Mouse (Mus musculus) ovary, adult 2 months (tissue): Measurements from ENCODE around the gene Hspg2. TPM values are rescaled to one million over a fixed set of nuclear protein-coding genes. Genes with fewer than 3 reads are reported as not detected.

Experiments used
- polyA plus RNA-seq: library from polyadenylated mRNA; depleted of rRNA; stranded (reverse); fragments of >200 nt; gene quantifications from 2 replicates; pipeline ENCODE4 v1.2.3, GENCODE M21; 2012; rRNA removed

Gene Hspg2
- 94.9 and 98.1 TPM in 2 replicates for polyA plus RNA-seq

GRCm38 (mm10) chr4:137468260-137469080 lies at the start of gene Hspg2:
Gene Hspg2, plus strand, starts transcription at chr4:137468769.

GRCm38 (mm10) chr4:137430502-137430901 lies 38.1 kb upstream of the Hspg2 start, which contains the start of gene Cela3b:
Gene Cela3b, minus strand, starts transcription at chr4:137430540.

DNA sequence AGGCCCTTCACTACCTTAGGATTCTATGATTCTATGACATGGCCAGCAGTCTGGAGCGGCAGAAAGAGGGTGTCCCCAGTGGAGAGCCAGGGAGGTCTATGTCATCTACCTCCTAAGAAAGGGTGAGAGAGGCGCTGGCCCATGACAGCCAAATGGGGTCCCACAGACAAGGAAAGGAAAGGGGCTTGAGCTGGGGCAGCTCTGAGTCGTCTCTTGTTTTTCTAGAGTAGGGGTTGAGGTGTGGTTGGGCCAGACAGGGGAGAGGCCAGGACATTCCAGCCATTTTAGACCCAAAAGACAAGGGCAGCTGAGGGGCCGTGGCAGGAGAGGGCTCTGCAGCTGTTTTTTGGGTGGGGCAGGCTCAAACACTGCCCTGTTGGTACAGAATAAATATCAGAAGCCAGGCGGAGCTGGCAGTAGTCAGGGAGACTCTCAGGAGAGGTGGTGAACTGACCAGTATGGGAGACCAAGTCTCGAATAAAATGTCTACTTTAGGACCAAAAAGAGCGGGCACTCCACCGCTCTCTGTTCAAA lies 15.3 kb upstream of the Hspg2 start, which contains the start of gene 1700013G24Rik:
Gene 1700013G24Rik, plus strand, starts transcription at position 51 of the 534 bp plus-strand sequence.

GRCm38 (mm10) chr4:137574469-137574868 lies 105.9 kb downstream of the Hspg2 start, which contains the start of gene Ldlrad2:
Gene Ldlrad2, minus strand, starts transcription at chr4:137574569.

GRCm38 (mm10) chr4:137593601-137594495 lies 125.3 kb downstream of the Hspg2 start, which contains the start of gene Usp48:
Gene Usp48, plus strand, starts transcription at chr4:137593755.

Other genes starting within 250 kb of the Hspg2 start
- gene Wnt4, start 191.3 kb upstream of the Hspg2 start, polyA plus RNA-seq: 49.4 and 57.4 TPM in 2 replicates
- gene Cdc42, start 111.0 kb upstream of the Hspg2 start, polyA plus RNA-seq: 31.1 and 38.4 TPM in 2 replicates
- not detected in 2 replicates for gene Cela3a, start 59.0 kb upstream of the Hspg2 start, polyA plus RNA-seq
- 8.9 and 11.4 TPM in 2 replicates for gene Cela3b, start 38.2 kb upstream of the Hspg2 start, polyA plus RNA-seq
- gene 1700013G24Rik, start 15.5 kb upstream of the Hspg2 start, polyA plus RNA-seq: not detected in 2 replicates
- gene Ldlrad2, start 105.8 kb downstream of the Hspg2 start, polyA plus RNA-seq: 0.58 TPM in 1 of 2 replicates, not detected in the other
- 93.7 and 106 TPM in 2 replicates for gene Usp48, start 125.0 kb downstream of the Hspg2 start, polyA plus RNA-seq
- 38.6 and 39.5 TPM in 2 replicates for gene Rap1gap, start 196.0 kb downstream of the Hspg2 start, polyA plus RNA-seq